Mouse (Mus musculus) spleen, adult 12 weeks (tissue): ENCODE data around the gene Cyp2j9.
"Not testable (repeated sequence)": the region's sequence is repeated elsewhere in the genome, so short reads cannot be mapped to it uniquely, and the experiment has no call there.

ENCODE experiments used
- DNase-seq: peaks from one replicate; pipeline ENCODE4 v3.0.0; 2022; ENCODE audit warnings: low spot score

The Cyp2j9 gene

GRCm38 (mm10) chr4:96590911-96591790 is at the start of gene Cyp2j9:
Gene Cyp2j9, minus strand, starts transcription at chr4:96591578.
- DNase-seq: no peak

GRCm38 (mm10) chr4:96635455-96635854 is 44.1 kb upstream of the Cyp2j9 start:
- DNase-seq: no peak

GRCm38 (mm10) chr4:96622474-96622873 is 31.1 kb upstream of the Cyp2j9 start:
- DNase-seq: no peak

DNA sequence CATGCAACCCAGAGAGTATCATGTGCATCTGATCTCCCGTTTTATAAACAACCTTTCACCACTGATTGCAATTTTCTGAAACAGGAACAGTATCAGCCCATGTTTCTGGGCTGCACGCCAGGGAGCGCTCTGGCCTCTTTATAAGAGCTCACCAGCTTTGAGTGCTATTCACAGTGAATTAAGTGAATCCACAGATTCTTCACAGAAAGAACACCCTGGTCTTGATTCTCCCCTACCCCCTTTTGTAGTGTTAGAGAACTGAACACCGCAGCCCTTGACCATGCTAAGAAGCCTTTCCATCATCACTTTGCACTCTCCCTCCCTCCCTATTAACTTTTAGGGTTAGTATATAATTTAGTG is 393 bp upstream of the Cyp2j9 start:
- no peak for DNase-seq

- DNase-seq: no peak
Observed at GRCm38 (mm10) chr4:96581425-96582088, 9.8 kb downstream of the Cyp2j9 start.

DNA sequence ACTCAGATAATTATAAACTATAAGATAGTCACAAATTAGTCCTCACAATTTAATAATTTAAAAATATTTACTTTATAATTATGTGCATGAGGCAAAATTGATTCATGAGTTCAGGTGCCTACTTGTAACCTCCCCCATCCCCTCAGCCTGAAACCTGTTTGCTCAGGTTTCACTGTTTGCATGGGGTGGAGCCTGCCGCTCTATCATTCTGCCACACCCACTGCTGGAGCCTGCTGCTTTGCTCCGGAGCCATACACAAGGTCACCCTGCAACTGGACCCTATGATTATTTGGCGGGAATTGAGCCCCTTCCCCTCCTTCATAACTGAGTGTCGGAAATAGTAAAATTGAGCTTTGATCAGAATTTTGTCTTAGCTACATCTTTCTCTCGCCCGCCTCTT is 11.0 kb downstream of the Cyp2j9 start:
- not testable (repeated sequence) for DNase-seq

GRCm38 (mm10) chr4:96569442-96569841 is 21.9 kb downstream of the Cyp2j9 start:
- DNase-seq: no peak

DNA sequence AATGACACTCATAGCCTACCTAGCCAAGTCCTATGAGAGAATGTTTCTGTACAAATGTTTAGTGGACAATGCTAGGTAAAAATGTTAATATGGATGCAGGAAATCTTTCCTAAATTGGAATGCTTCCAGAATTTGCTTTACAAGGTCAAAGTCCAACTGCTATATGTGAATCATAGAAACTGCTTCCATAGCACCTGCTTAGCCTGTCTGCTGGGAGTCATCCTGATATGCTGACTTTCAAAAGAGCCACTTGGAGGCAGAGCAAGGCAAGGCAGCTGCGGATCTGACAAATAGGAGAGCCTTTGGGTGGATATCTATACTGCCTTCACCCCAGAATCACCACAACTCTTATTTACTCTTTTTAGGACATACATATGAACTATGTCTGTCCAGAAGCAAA is 23.4 kb downstream of the Cyp2j9 start:
- DNase-seq: no peak

DNA sequence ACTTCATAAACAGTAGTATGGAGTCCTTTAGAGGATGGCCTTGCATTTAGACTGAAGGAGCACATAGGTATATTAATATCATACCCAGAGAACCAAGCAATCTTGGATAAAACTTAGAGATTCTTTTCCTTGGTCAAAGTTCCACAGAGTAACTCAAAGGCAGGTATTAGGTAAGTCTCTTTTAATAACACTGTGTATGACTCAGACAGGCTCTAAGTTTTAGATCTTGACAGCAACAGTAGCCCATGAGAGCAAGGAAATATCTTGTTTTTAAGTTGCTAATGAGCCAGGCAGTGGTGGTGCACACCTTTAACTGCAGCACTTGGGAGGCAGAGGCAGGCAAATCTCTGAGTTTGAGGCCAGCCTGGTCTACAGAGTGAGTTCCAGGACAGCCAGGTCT is 25.6 kb downstream of the Cyp2j9 start:
- no peak for DNase-seq

- no peak for DNase-seq
Observed at GRCm38 (mm10) chr4:96560464-96560863, 30.9 kb downstream of the Cyp2j9 start.

- no peak for DNase-seq
Observed at GRCm38 (mm10) chr4:96559781-96560180, 31.6 kb downstream of the Cyp2j9 start.

GRCm38 (mm10) chr4:96553133-96553819 is 38.1 kb downstream of the Cyp2j9 start, which contains the start of gene Cyp2j6:
Gene Cyp2j6, minus strand, starts transcription at chr4:96553661.
- no peak for DNase-seq

- no peak for DNase-seq
Observed at GRCm38 (mm10) chr4:96551619-96552018, 39.8 kb downstream of the Cyp2j9 start.

- DNase-seq: no peak
Observed at GRCm38 (mm10) chr4:96545976-96546375, 45.4 kb downstream of the Cyp2j9 start.

DNA sequence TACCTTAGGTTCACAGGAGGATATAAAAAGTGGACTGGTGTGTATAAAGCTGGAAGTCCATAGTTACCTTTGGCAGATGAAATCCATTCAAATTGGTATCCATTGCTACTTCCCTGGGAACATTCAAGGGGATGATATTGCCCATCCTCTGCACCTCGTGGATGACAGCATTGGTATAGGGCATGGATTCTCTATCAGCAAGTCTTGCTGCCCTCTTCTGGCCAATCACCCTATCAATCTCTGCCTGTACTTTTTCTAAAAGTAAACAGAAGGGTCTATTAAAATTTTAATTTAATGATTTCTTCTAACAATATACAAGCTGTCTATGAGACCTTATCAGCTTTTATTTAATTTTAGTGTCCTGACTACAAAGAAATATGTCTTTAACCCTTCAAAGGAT is 65.6 kb downstream of the Cyp2j9 start:
- no peak for DNase-seq

- DNase-seq: no peak
Observed at GRCm38 (mm10) chr4:96522256-96522655, 69.1 kb downstream of the Cyp2j9 start.
